Mouse (Mus musculus) layer of hippocampus, adult 18-20 months (tissue): Measurements from ENCODE around the gene Ly6g6f. TPM values are rescaled to one million over a fixed set of nuclear protein-coding genes. Genes with fewer than 3 reads are reported as not detected.
"Not testable (repeated sequence)": the region's sequence is repeated elsewhere in the genome, so short reads cannot be mapped to it uniquely, and the experiment has no call there.

ENCODE experiments used
- DNase-seq, 2 experiments: peaks; one replicate each; pipeline ENCODE4 v3.0.0; 2022; ENCODE audit warnings: low spot score in 2 of 2
- long read RNA-seq: library from polyadenylated mRNA; stranded (forward); transcript quantifications from one replicate; pipeline ENCODE4 v2.0.0, GENCODE M21; 2021
- total RNA-seq, 2 experiments: library from RNA; stranded (reverse); gene quantifications; 2 replicates each; pipeline ENCODE4 v1.2.3; 2021

Ly6g6f gene
- total RNA-seq = under 1 TPM; 0.57 to 0.58 TPM
- long read RNA-seq, partial matches to known transcripts = 0 of 1 reads
- long read RNA-seq, other reads (novel, unspliced or antisense) = 1 of 1 reads

- DNase-seq = no peak
These were observed at the start of gene Ly6g6f for GRCm38 (mm10) chr17:35085208-35085865. Ly6g6f (minus strand) TSS chr17:35085610.

DNA sequence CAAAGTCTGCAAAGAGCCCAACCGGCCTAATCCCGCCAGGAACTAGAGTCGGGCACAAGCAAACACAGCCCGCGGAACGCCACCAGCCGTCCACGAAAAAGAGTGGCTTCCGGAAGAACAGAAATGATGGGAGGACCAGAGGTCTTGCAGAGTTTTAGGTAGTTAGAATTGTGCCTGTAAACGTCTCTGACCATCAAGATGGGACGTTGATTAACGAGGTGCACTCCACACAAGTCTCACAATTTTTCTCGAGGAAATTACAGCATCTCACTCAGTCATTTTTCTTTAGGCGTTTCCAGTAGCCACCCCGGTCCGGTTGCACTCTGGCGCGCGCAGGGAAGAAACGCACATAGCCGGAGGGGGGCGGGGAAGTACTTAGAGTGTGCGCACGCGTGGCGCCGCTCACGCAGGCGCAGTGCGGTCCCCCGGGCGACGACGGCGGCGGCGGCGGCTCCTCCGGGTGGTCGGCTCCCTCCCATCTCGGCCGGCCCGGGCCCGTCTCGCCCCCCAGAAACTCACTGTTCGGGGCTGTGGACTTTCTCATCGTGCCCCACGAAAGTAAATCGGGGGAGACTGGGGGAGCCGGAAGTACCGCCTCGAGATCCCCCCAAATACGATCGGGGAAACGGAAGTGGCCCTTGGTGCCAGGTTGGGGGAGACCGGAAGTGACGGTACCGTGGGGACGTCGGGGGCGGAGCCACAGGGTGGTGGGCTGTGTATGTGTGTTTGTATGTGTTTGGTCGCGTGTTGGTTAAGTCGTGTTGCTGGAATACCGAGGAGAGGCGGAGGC is 49.6 kb upstream of the Ly6g6f start, which contains the start of gene Bag6:
Gene Bag6, plus strand, starts transcription at position 378 of the 790 bp plus-strand sequence.
- DNase-seq = peak; percentile 92 to 96

DNA sequence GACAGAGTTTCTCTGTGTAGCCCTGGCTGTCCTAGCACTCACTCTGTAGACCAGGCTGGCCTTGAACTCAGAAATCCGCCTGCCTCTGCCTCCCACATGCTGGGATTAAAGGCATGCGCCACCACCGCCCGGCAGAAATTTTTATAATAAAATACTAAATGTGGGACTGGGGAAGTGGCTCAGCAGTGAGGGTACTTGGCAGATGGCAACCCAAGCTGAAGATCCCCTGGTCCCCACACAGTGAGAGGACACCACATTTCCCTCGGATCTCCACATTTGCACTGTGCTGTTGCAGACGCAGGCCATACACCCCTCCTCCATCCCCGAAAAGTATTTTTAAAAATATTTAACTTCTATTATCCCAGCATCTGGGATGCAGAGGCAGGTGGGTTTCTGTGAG is 48.1 kb upstream of the Ly6g6f start:
- no peak for DNase-seq

GRCm38 (mm10) chr17:35132174-35132560 is 46.8 kb upstream of the Ly6g6f start:
- no peak for DNase-seq

DNA sequence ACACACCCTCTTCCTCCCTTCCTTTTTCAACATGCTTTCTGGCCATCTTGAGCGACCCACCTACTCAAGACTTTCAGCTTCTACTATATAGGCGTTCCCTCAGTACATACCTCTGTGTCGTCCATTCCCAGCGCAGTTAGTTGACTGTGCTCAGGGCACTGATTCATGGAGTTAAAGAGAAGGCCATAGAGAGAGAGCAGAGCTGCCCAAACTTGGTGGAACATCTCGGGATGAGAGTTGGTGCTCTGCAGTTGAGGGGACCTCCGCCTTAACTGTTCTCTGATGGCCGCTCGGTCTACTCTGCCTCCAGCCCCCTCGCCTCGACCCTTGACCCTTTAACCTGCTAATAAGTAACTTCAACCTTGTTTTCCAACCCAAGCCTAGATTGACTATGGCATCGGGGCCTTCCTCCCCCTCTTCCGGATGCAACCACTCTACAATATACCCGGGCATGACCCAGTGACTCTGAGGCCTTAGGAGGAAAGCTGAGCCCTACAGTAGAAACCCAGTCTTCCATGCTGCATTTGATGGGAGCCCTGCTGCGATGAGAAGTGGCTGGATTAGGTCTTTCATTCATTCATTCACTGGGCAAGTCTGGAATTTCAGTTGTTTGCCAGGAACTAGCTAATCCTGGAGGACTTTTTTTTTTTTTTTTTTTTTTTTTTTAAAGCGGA is 46.2 kb upstream of the Ly6g6f start, which contains the start of gene Apom:
Gene Apom, minus strand, starts transcription at position 551 of the 674 bp plus-strand sequence.
- DNase-seq = no peak

DNA sequence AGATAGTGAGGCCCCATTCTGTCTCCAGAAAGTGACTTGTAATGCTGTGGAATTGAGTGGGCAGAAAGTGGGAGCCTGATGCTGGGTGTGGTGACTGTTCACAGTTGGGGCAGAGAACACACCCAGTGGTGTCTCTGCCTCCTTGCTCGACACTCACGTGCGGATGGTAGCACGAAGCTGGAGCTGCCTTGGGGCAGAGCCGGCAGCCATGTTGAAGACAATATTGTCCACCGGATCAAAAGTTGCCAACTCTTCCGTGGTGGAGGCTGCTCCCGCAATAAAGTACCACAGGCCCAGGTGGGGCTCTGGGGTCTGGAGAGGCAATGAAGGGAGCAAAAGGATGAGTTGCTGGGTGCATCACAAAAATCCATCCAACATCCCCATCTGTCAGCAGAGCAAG is 45.6 kb upstream of the Ly6g6f start:
- DNase-seq = no peak

GRCm38 (mm10) chr17:35128996-35129395 is 43.6 kb upstream of the Ly6g6f start:
- DNase-seq = no peak

DNA sequence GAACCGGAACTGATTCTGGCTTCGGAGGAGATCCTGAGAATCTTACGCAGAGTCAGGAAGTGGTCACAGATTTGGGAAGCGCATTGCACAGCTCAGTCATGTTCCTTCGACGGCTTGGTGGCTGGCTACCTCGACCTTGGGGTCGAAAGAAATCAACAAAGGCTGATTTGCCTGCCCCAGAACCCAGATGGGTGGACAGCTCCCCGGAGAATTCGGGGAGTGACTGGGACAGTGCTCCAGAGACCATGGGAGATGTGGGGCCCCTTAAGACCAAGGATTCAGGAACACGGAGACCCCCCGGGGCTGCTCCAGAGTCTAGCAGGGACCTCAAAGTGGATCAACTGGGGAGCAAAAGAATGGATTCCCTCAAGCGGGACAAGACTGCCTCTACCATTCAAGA is 41.6 kb upstream of the Ly6g6f start:
- DNase-seq = no peak

- peak; percentile 58 to 70 for DNase-seq
These were observed 40.8 kb upstream of the Ly6g6f start, which contains the start of gene D17H6S53E for GRCm38 (mm10) chr17:35126206-35126611. D17H6S53E (plus strand) TSS chr17:35126373.

GRCm38 (mm10) chr17:35125578-35125977 is 40.2 kb upstream of the Ly6g6f start:
- no peak for DNase-seq

- no peak for DNase-seq
These were observed 39.7 kb upstream of the Ly6g6f start for GRCm38 (mm10) chr17:35125081-35125480.

DNA sequence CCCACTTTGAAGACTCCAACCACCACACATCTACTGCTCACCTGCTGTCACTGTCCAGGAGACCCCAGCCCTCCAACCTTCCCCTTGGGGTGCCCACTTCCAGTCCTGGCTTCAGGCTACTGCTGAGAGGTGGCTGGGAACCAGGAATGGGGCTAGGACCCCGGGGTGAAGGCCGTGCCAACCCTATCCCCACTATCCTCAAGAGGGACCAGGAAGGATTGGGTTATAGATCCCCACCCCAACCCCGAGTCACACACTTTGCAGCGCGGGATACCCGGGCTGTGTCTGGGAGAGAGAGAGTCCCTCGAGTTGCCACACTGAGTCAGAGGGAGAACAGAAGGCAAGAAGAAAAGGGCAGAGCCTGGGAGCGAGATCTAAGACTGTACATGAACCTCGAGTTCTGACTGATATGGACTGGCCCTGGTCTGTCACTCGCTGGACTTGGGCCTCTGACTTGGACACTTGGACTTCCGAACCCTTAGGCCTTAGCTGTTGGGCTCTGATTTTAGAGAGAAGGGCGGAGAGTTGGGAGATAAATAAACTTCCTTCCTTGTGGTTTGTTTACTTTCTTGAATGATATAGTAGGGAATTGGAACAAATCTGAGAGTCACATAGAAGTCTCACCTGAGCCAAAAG is 39.0 kb upstream of the Ly6g6f start:
- not testable (repeated sequence) for DNase-seq

DNA sequence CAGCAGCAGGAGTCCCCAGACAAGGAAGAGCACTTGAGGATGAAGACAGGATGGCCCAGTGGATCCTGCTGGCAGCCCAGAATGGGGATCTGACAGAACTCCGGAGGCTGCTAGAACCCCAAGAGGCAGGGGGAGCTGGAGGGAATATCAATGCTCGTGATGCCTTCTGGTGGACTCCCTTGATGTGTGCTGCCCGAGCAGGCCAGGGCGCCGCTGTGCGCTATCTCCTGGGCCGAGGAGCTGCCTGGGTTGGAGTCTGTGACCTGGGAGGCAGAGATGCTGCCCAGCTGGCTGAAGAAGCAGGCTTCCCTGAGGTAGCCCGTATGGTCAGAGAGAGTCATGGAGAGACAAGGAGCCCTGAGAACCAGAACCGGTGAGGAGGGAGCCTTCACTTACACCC is 37.9 kb upstream of the Ly6g6f start:
- not testable (repeated sequence) for DNase-seq

- peak; percentile 62 to 85 for DNase-seq
These were observed 36.5 kb upstream of the Ly6g6f start, which contains the start of gene Csnk2b for GRCm38 (mm10) chr17:35121871-35122303. Csnk2b (minus strand) TSS chr17:35122053.

DNA sequence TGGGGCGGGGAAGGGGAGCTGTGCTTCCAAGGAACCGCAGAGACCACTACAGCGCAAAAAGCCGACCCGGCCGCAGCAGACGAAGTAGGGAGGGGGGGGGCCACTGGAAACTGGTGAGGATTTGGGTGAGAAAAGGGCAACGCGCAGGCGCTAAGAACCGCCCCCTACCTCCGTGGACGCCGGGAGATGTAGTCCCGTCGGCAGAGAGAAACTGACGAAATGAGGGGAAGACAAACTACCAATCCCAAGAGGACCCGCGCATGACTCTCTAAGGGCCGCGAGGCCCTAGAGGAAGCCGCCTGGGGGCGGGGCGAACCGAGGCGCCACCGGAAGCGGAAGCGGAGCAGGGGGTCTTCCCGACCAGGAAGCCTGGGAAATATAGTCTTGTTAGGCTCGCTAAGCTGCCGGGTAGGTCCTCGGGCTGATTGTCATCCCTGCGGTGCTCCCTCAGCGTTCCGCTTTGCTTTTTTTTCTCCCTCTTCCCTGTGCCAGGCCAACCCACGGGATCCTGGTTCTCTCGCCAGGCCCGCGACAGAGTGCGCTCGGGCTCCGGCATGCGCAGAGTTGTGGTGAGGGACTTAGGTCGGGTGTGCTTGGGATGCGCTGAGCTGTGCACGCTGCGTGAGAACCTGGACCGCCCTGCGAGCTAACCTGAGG is 35.9 kb upstream of the Ly6g6f start, which contains the start of gene Gpank1:
Gene Gpank1, plus strand, starts transcription at position 313 of the 657 bp plus-strand sequence.
- DNase-seq = peak; percentile 98

- peak in 1 of 2 experiments; percentile 30 for DNase-seq
These were observed 35.3 kb upstream of the Ly6g6f start for GRCm38 (mm10) chr17:35120745-35121142.

- no peak for DNase-seq
These were observed 29.9 kb upstream of the Ly6g6f start, which contains the start of gene Ly6g5b for GRCm38 (mm10) chr17:35115046-35116019. Ly6g5b (minus strand) TSS chr17:35115428.

- no peak for DNase-seq
These were observed 26.4 kb upstream of the Ly6g6f start for GRCm38 (mm10) chr17:35111774-35112173.

DNA sequence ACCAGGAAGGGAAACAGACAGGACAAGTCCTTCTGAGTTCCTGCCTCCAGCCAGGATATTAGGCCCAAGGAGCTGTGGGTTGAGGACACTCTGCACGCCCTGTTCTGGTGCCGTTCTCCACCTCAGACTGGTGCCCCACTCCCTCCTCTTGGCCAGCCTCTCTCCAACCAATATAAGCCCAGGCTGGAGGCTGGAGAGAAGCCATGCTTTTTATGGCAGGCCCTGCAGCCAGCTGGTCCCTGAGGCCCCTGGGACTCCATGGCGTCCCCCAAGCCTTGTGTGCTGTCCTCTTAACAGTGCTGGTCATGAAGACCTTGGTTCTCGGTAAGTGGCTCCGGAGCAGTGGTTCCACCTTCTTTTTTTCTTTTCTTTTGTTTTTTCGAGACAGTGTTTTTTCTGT is 22.7 kb upstream of the Ly6g6f start, which contains the start of gene Ly6g5c:
Gene Ly6g5c, plus strand, starts transcription at position 183 of the 400 bp plus-strand sequence.
- DNase-seq = no peak
